Mouse (Mus musculus) embryonic facial prominence, embryonic 11.5 days (tissue): ENCODE measurements around the gene Dusp27. TPM values are rescaled to one million over a fixed set of nuclear protein-coding genes. Genes with fewer than 3 reads are reported as not detected.

Source experiments
- ATAC-seq: fragments of 200-750 bp; cut with Nextera tagmentation; replicated peaks from 2 replicates; pipeline ENCODE4 v1.8.0; 2017; ENCODE audit warnings: low read depth; ENCODE audit not compliant: insufficient number of reproducible peaks, low FRiP score, low TSS enrichment
- DNase-seq: peaks from one replicate; pipeline ENCODE4 v3.0.0-alpha.2; 2015; ENCODE audit warnings: low spot score
- H3K27ac ChIP-seq: fragments of 300-500 bp; sonication (generic); replicated peaks from 2 replicates; pipeline ENCODE4 v1.5.1; 2014; ENCODE audit warnings: mild to moderate bottlenecking, low read depth, low read length, control low read depth
- H3K27me3 ChIP-seq: fragments of 300-500 bp; sonication (generic); 2 replicates; pipeline ENCODE4 v1.6.1; 2014; ENCODE audit warnings: mild to moderate bottlenecking, low read length, moderate library complexity, mixed read lengths; ENCODE audit not compliant: control insufficient read depth, insufficient read depth
- H3K36me3 ChIP-seq: fragments of 300-500 bp; sonication (generic); replicated peaks from 2 replicates; pipeline ENCODE4 v1.6.1; 2014; ENCODE audit warnings: low read depth, mild to moderate bottlenecking, low read length, moderate library complexity, mixed read lengths; ENCODE audit not compliant: control insufficient read depth, insufficient read depth
- H3K4me1 ChIP-seq: fragments of 300-500 bp; sonication (generic); 2 replicates; pipeline ENCODE4 v1.6.1; 2014; ENCODE audit warnings: low read length, mixed read lengths; ENCODE audit not compliant: control insufficient read depth, insufficient read depth
- H3K4me2 ChIP-seq: fragments of 300-500 bp; sonication (generic); 2 replicates; pipeline ENCODE4 v1.6.1; 2014; ENCODE audit warnings: low read depth, mild to moderate bottlenecking, control low read depth, low read length, moderate library complexity
- H3K4me3 ChIP-seq: fragments of 300-500 bp; sonication (generic); 2 replicates; pipeline ENCODE4 v1.5.1; 2014; ENCODE audit warnings: low read depth, low read length, control low read depth
- H3K9ac ChIP-seq: fragments of 300-500 bp; sonication (generic); replicated peaks from 2 replicates; pipeline ENCODE4 v1.6.1; 2014; ENCODE audit warnings: mild to moderate bottlenecking, control low read depth, low read length
- H3K9me3 ChIP-seq: fragments of 300-500 bp; sonication (generic); replicated peaks from 2 replicates; pipeline ENCODE4 v1.6.1; 2016; ENCODE audit warnings: mild to moderate bottlenecking, low read length, inconsistent platforms, mixed read lengths; ENCODE audit not compliant: control insufficient read depth
- WGBS: fragments of 180-500 bp; shearing (Covaris S2); extraction: QIAGEN DNeasy Blood & Tissue Kit; methylation state at CpG from one replicate; pipeline ENCODE4 v1.1.7; 2014; 5-methylcytosine and 5-hydroxymethylcytosine counted together
- polyA plus RNA-seq: library from polyadenylated mRNA; unstranded; fragments of >200 nt; fragmentation: Nextera tagmentation; extraction: Ambion mirVana; gene quantifications from 2 replicates; pipeline ENCODE4 v1.2.1, GENCODE M21; 2014

Dusp27 gene
- polyA plus RNA-seq, 1 experiment from 2014 or later: 2.2 TPM

DNA sequence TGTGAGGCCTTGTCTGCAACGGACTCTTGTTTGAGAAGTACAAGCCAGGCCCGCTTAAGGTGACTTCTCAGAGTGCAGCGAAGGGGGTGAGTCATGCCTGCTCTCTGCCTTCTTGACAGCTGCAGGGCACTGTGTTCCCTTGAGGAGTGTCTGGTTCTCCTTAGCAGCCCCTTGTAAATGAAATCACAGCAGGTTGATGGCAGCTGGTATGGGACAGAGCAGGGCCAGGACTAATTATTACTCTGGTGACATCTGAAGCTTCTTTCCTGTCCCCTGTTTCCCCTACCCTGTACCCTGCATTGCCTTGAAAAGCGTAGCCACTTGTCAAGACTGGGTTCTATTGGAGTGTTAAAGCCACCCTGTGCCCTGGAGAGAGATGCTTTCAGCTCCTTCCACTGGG, 38.0 kb downstream of the Dusp27 start:
- WGBS: 43% methylated on average over 4 of the region's 4 CpGs
- ATAC-seq (no peak), DNase-seq (peak; percentile 35)
- H3K4me2 ChIP-seq: no peak overlapping the region
- no peaks in the 10 kb centered on the region for H3K27me3 ChIP-seq
- H3K27ac ChIP-seq: no peak overlapping the region
- H3K9ac ChIP-seq: no peak overlapping the region
- H3K4me3 ChIP-seq: no peak overlapping the region
- H3K9me3 ChIP-seq: no peaks in the 10 kb centered on the region
- H3K36me3 ChIP-seq: no peaks in the 10 kb centered on the region
- H3K4me1 ChIP-seq: no peaks in the 10 kb centered on the region

GRCm38 (mm10) chr1:166089337-166089736, 38.4 kb downstream of the Dusp27 start:
- no peaks in the 10 kb centered on the region for H3K9me3 ChIP-seq
- no peak overlapping the region for H3K9ac ChIP-seq
- DNase-seq (no peak), ATAC-seq (no peak)
- no peak overlapping the region for H3K27ac ChIP-seq
- H3K4me1 ChIP-seq: no peaks in the 10 kb centered on the region
- WGBS: 73% methylated on average over 3 of the region's 3 CpGs
- H3K4me3 ChIP-seq: no peak overlapping the region
- H3K4me2 ChIP-seq: no peak overlapping the region
- no peaks in the 10 kb centered on the region for H3K27me3 ChIP-seq
- no peaks in the 10 kb centered on the region for H3K36me3 ChIP-seq

DNA sequence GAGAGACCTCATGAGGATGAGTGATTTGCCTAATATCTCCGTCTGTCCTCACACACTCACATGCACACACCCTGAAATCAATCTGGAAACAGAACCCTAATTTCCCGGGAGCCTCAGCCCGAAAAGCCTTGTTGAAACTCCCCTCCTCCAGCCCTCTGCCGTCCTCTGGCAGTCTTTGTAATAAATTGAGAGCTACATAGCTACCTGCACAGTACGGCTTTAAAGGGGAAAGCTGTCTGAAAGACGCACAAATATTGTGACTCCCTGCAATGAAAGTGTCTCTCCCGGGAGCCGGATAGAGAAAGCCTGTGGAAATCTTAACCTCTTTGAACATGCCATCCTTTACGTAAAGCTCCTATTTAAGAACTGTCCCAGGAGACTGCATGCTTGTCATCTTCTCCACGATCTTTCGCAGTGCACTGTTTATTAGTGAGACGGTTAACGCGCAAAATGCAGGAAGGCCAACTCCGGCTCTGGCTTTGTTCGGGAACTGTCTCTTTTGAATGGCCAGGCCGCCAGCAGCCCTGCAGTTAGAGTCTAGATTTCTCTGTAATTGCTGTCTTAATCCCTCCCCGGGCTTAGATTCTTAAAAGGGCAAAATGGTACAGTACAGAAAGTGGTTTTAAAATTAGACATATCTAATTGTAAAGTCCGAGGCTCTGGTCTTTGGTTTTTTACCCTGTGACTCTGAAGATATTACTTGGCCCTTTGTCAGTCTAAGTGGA, 39.1 kb downstream of the Dusp27 start:
- H3K9ac ChIP-seq: no peak overlapping the region
- WGBS: 64% methylated on average over 19 of the region's 19 CpGs
- peak; percentile 23 for DNase-seq
- H3K9me3 ChIP-seq: no peaks in the 10 kb centered on the region
- no peak overlapping the region for H3K4me3 ChIP-seq
- H3K36me3 ChIP-seq: no peaks in the 10 kb centered on the region
- no peaks in the 10 kb centered on the region for H3K27me3 ChIP-seq
- H3K4me2 ChIP-seq: no peak overlapping the region
- no peak overlapping the region for H3K27ac ChIP-seq
- no peak for ATAC-seq
- no peaks in the 10 kb centered on the region for H3K4me1 ChIP-seq

- ATAC-seq (no peak), DNase-seq (no peak)
- no peak overlapping the region for H3K27ac ChIP-seq
- H3K9ac ChIP-seq: no peak overlapping the region
- no peaks in the 10 kb centered on the region for H3K4me1 ChIP-seq
- 78% methylated on average over 6 of the region's 6 CpGs for WGBS
- no peaks in the 10 kb centered on the region for H3K36me3 ChIP-seq
- no peak overlapping the region for H3K4me2 ChIP-seq
- no peaks in the 10 kb centered on the region for H3K27me3 ChIP-seq
- no peaks in the 10 kb centered on the region for H3K9me3 ChIP-seq
- no peak overlapping the region for H3K4me3 ChIP-seq
Measured at GRCm38 (mm10) chr1:166077052-166077735, 50.5 kb downstream of the Dusp27 start.

- Histone ChIP-seq H3K27me3 (no peaks in the 10 kb centered on the region), H3K9ac (no peak overlapping the region), H3K4me2 (no peak overlapping the region), H3K27ac (no peak overlapping the region), H3K36me3 (no peaks in the 10 kb centered on the region), H3K4me1 (no peaks in the 10 kb centered on the region), H3K9me3 (no peaks in the 10 kb centered on the region), H3K4me3 (no peak overlapping the region)
- WGBS: 80% methylated on average over 2 of the region's 2 CpGs
- no peak for DNase-seq
- ATAC-seq: no peak
Measured at GRCm38 (mm10) chr1:166067856-166068440, 59.8 kb downstream of the Dusp27 start.

DNA sequence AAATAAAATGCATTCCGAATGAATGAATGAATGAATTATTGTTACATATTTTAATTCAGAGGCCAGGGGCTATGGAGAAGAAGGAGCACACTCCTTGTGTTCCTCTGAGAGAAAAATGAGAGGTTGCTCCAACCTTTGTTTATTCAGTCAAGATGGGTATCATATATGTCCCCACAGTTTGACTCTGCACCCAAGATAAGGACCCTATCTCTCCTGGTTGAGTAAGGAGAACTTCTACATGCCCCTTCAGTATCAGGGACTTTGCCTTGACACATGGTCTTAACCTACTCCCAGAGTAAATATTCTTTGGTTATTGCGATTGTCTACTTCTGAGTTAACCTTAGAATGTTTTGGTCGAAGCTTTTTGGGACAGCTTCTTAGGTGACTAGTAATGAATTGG, 63.9 kb downstream of the Dusp27 start:
- no peaks in the 10 kb centered on the region for H3K9me3 ChIP-seq
- H3K27me3 ChIP-seq: no peaks in the 10 kb centered on the region
- 94% methylated on average over 3 of the region's 3 CpGs for WGBS
- no peak overlapping the region for H3K27ac ChIP-seq
- DNase-seq (no peak), ATAC-seq (no peak)
- no peaks in the 10 kb centered on the region for H3K36me3 ChIP-seq
- H3K4me3 ChIP-seq: no peak overlapping the region
- no peak overlapping the region for H3K4me2 ChIP-seq
- H3K9ac ChIP-seq: no peak overlapping the region
- H3K4me1 ChIP-seq: no peaks in the 10 kb centered on the region

GRCm38 (mm10) chr1:166061532-166061931, 66.2 kb downstream of the Dusp27 start:
- Histone ChIP-seq H3K36me3 (no peaks in the 10 kb centered on the region), H3K4me2 (no peak overlapping the region), H3K4me1 (no peaks in the 10 kb centered on the region), H3K27me3 (no peaks in the 10 kb centered on the region), H3K27ac (no peak overlapping the region), H3K9me3 (no peaks in the 10 kb centered on the region), H3K9ac (no peak overlapping the region), H3K4me3 (no peak overlapping the region)
- no peak for DNase-seq
- WGBS: 62% methylated on average over 3 of the region's 3 CpGs
- no peak for ATAC-seq

GRCm38 (mm10) chr1:166060406-166060805, 67.3 kb downstream of the Dusp27 start:
- no peak for DNase-seq
- H3K27ac ChIP-seq: no peak overlapping the region
- H3K4me2 ChIP-seq: no peak overlapping the region
- H3K36me3 ChIP-seq: no peaks in the 10 kb centered on the region
- 0 out of 2 replicates have a peak, but pooled peaks have one; percentile 58 for ATAC-seq
- 71% methylated on average over 1 of the region's 1 CpGs for WGBS
- H3K4me1 ChIP-seq: no peaks in the 10 kb centered on the region
- H3K9ac ChIP-seq: no peak overlapping the region
- no peaks in the 10 kb centered on the region for H3K9me3 ChIP-seq
- H3K27me3 ChIP-seq: no peaks in the 10 kb centered on the region
- no peak overlapping the region for H3K4me3 ChIP-seq
